Mouse (Mus musculus) urinary bladder, adult 18-20 months (tissue): Measurements from ENCODE around the gene Nfya.

Experiments used
- DNase-seq, 2 experiments: peaks; one replicate each; pipeline ENCODE4 v3.0.0; 2022; ENCODE audit warnings: low spot score in 2 of 2, mixed read lengths in 2 of 2

Nfya gene

DNA sequence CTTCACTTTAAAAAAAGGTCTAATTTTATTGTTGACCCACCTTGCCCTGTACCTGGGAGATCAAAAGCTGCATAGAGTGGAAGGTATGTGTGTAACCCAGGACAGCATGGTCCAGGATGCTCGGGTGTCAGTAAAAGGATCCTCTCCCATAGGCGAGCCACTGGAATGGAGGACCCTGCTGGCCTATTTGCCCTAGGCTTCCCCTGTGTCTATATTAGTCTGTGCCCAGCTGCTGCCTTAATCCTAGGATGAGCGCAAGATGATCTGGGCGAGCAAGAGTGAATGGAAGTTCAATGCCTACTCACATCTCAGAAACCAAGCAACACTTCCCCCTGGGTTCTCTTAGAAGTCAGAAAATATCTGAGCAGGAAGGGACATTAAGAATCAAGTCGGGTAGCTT, 21.3 kb upstream of the Nfya start:
- DNase-seq, result no peak

DNA sequence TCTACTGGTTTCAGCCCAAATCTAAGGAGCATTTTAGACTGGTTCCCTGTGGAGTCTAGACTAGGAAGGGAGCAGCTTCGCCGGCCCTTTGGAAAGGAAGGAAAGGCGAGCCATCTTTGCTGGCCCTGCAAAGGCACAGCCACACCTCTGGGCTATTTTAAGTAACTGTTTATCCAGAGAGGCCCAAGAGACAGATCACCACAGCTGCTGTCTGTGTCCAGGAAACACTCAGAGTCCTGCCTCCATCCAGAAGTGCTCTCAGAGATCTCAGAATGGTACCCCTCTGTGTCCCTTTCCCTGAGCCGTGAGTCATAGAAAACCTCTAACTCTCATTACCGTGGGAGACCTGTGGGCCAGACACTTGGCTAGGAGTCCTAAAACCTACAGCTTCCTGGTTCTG, 20.7 kb upstream of the Nfya start:
- no peak for DNase-seq

DNA sequence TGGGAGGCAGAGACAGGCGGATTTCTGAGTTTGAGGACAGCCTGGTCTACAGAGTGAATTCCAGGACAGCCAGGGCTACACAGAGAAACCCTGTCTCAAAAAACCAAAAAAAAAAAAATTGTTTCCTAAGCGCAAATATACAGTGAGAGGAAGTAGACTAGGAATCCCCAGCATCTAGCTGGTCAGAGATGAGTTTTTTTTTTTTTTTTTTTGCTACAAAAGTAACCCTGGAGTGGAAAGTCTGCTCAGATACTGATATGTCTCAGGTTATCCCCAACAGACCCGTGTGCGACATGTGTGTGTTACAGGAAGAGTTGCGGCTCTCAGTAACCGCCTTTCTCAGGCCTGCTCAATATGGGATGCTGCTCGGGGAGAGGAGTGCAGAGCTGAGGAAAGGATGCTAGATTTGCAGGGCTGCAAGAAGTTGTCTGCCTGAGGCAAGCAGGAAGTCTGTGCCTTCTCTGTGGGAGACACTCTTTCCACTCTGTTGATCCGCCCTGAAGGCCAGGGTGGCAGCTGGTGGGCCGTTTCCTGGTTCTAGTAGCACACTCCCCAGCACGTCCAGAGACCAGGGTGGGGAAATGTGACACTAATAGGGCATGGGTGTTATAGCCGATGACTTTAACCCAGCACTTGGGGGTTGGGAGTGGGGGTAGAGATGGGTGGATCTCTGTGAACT, 18.3 kb upstream of the Nfya start:
- DNase-seq, result no peak

DNA sequence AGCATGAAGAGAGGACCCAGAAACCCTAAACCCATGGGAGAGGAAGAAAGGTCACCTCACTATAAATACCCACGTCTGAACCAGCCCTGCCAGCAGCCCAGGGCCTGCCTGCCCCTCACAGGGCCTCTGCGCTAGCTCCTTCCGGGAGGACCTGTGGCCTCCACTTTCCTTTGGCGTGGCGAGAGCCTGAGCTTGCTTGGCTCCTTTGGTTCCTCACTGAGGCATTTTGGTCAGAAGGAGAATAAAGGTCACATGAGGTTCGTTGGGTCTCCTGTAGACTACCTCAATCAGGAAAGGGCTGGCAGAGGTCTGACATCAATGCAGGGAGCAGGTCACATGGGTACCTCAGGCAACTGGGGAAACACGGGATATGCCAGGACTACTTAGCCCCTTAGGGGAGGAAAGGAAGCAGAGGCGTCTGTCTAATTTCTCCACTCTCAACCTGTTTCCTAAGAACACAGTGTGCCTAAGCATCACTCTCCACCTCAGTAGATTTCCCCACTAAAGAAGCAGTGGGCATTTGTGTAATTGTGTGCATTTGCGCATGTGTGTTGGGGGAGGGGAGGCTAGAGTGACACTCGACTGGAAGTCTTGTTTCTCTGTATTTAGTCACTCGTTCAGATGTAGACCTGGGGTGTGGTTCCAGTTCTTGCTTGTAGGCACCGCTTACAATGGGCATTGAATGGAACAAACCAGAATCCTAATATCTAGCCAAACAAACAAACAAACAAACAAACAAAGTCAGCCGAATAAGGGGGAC, 17.5 kb upstream of the Nfya start:
- DNase-seq, result no peak

DNA sequence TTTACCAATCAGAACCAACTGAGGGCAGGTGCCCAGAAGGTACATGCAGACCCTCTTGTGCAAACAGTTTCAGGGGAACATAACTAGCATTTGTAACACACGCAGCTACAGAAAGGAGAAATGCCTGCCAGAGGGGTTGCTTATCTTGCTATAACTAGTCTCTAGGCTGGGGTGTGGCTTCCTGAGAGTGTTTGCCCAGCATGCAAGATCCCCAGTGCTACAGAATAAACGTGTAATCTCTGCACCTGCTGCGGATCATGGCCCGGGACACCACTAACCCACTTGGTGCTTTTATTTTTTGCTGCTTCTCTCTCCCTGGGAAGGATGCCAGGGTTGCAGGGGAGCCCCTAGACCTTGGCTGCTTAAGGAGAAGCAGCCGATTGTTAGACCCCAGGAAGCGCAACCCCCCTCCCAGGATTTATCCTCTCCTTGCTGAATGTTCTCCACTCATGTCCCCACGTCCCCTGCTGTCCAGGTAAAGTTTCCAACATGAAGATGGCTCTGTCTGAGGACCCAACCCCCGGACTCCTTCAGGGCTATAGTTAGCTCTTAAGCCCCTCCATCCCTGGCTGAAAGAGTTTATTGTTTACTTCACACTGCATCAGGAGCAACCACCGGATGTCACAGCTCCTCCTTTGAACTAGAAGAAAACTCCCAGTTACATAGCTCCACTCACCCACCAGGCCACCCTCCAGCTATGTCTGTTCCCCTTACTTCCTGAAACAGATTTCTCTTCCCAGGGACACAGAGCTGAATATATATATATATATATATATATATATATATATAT, 16.3 kb upstream of the Nfya start:
- no peak for DNase-seq

DNA sequence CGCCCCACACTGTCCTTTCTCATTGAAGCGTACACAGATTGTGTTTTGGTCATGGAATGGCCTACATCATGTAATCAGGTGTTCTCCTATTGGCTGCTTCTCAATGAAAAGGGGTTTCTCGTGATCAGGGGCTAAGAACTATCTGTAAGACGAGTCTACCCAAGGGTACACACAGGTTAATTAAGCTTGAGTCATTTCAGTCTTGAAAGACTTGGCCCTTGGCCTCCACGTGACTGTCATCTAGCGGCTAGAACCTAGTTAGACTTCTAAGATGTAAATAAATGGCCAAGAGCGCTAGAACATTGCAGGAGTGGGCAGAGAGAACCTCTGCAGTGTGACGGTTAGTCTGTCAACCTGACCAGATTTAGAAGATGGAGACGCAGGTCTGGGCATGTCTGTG, 14.5 kb upstream of the Nfya start:
- no peak for DNase-seq

DNA sequence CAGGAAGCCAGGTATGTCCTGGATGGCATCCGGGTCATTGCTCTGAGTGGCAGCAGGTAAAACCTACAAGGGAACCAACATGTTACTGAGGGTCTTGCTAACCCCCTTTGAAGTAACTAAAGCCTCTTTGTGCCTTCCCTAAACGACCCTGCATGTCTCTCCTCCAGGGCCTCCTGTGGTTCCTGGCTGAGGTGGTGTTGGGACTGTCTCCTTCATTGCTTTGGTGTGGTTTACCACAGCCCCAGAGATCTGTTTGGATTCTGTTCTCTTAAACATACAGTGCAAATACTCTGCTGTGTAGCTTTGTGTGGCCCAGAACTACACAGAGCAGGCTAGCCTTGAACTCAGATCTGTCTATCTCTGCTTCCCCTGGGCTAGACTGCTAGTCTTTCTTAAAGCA, 9.9 kb upstream of the Nfya start:
- no peak for DNase-seq

DNA sequence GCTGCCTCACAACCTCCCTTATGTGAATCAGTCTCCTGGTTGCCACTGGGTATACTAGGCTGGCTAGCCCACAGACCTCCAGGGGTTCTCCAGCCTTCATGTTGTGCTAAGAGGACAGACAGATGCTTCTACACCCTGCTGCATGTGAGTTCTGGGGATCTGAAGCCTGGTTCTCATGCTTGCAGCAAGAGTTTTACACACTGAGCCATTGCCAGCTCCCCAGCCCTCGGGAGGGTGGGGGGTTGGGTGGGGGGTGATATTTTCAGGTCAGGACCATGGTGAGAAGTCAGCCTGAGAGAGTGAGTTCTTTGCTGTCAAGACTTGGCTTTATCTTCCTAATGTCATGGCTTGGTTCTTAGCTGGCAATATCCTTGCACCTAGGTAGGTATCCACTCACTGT, 9.1 kb upstream of the Nfya start:
- no peak for DNase-seq

DNA sequence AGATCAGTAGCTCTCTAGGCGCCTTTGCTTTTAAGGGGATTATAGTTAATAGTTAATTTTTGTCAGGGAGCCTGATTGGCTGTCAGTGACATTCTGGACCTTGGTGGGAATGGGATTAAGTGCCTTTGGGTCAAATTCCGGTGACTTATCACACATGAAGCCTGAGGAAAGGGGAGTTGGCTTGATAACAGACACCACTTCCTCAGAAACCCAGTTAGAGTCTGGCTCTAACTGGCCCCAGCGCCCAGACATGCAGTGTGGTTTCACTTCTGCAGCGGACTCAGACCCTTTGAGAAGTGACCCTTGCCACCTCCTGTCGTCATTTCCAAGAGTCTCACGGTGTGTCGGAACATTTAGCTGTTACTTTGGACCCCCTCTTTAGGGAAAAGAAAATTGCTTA, 8.5 kb upstream of the Nfya start:
- DNase-seq, result no peak

DNA sequence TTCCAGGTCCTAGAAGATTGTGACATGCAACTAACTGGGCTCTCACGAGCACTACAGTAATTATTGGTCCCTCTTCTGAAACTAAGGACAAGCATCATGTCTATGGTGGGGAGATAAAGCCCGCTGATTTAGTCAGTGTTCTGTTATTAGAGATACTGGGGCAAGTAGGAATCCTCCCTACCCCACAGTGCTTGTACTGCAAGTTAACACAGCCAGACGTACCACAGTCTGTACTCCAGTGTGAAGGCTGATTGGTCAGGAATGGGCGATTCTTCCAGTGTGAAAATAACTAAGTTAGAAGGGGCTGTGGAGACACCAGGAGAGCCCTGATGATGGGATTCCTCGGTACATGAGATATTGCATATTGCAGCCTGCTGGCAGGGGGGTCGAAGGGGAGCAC, 7.8 kb upstream of the Nfya start:
- no peak for DNase-seq

DNA sequence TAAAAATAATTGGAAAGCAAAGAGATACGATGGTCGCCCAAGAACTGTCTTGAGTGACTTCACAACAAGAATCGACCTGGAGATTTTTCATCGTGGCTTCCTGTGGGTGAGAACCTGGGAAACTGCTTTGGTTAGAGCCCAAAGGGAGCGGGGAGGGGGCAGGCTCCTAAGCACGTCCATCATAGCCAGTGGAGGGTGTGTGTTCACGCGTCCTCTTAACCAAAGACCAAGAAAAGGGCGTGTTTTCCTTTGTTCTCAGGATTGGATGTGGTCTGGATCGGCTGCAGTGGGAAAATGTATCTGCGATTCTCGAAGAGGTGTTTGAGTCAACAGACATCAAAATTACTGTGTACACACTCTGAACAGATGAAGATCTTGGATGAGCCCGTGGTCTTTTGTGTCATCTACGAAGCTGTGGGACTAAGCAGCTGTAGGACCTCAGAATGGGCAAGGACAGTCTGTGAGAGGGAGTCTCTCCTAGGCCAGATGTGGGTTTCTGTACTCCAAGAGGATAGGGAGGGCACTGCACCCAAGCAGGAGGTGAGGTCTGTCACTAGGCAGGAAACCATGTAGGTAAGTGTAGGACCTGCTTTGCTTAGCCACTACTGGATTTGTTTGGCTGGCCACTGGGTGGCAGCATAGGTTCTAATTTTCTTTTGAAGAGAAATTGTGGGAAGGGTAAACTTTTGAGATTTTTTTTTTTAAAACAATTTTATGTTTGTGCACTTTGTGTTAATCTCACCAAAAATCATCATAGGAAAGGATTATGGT, 6.9 kb upstream of the Nfya start:
- peak in 1 of 2 experiments; percentile 33 for DNase-seq

DNA sequence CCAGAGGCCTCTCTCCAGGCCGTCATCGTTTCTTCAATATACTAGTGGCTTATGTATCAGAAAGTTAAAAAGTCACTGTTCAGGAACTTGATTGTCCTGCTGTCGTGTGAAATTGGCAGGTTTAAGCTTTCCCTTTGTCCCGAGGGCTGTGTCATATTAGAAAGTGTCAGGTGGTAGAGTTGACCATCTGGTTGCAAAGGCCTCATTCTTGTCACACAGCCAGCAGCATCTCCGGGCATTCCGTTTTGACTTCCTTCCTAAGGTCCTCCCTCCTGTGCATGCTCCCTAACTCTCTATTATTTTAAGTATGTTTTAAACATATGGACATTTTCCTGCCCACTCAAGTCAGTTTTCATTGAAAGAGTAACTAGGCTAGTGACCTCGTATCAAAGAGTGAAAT, 6.3 kb upstream of the Nfya start:
- DNase-seq, result no peak

DNA sequence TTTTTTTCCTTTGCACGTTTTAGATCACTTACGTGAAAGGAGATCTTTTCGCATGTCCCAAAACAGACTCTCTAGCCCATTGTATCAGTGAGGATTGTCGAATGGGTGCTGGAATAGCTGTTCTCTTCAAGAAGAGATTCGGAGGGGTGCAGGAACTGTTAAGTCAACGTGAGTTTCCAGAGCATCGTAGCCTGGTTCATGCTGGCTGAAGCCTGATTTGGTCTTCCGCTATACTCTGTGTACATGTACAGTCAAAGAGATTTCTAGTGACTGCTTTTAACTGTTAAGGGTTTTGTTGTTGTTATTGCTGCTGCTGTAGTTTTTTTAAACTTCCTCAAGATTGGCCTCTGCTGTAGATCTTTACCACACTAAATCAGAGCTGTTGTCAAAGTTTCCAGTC, 1.5 kb upstream of the Nfya start:
- no peak for DNase-seq

DNA sequence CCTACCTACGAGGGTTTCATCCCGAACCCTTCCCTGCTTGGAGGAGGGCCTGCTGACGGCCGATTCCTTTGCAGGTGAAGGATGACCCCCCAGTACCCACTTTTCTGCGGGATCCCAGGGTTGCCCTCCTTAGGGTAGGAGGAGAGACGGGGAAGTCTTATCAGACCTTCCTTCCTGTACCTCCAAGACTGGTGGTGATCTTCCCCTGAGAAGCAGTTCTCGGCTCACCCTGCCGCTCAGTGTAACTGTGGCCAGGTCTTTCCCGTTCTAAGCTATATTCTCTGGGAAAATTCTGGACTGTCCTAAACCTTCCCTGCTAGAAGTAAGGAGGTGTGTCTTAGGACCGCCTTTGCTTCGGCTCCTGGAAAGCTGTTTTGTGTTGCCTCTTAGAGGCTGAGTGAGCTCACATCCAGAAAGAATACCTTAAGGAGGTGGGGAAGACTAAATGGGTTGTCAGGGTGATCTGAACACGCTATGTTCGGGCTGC, 636 bp upstream of the Nfya start:
- DNase-seq, result no peak

DNA sequence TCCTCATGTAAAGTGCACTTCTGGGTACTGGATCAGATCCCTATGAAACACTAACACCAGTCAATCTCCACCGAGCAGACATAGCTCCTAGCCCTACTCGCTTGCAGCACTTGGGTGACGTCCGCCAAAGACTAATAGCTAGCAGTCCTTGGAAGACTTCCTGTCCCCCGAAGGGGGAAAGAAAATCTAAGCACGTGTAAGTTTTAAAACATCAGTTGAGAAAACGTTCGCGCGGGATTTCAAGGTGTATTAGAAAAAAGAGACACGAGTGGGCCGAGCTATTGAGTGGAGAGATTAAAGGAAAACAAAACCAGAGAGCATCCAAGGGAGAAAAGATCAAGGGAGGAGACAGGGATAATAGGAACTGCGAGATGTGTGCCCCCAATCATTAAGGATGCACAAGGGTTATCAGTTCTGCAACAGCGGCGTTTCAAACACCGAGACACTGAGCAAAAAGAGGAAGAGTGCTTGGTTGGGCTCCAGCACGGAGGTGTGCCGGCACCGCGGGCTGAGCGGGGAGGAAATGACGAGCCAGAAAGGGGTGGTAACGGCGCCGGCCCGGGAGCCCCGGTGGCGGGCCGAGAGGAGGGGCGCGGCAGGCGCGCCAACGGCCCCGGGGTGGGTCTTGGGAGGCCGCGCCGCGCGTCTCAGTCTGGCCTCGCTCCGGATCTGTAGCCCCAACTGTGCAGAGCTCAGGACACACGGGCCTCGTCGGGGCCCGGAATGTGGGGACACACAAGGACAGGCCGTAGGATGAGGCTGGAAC, 997 bp downstream of the Nfya start:
- peak; percentile 50 to 52 for DNase-seq

DNA sequence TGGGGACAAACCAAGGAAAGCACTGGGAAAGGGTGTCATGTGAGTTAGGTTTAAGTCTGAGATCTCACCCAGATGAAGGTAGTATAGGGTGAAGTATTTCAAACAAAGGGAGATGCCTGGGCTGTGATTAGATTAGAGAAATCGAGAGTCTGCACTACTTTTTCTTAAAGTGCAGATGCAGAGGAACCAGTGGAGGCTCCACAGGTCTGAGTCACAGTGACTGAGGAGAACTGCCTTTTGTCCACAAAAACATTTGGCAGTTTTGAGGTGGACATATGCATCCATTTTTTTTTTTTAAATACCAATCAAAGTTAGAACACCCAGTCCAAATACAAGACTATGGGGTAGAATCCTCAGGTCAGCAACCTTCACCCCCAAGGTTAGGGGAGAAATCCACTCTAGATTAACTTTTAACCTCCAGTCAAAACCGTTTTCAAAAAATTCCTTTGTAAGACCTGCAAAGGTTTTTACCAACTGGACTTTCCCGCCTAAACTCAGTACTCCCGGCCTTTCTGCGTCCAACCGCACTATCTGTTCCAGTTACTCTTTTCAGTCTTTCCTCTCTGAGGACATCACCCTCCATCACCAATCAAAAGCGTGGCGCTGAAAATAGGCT, 1.7 kb downstream of the Nfya start:
- no peak for DNase-seq

DNA sequence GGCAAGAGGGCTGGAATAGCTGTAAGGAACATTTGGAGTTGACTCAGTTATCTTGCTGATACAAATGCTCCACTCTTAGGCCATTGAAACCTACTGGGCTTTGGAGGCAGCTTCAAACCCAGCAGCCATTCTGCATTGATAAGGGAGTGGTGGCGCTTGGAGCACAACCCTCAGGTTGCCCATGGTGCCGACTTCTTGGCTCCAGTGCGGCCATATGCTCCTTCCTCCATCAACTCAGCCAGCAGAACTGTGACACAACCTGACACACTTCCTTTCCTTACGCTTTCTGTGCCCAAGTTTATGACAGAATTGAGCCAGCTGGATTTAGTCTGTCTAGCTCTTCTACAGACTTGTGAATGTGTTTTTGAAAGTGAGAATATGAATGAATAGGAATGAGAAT, 2.6 kb downstream of the Nfya start:
- no peak for DNase-seq

DNA sequence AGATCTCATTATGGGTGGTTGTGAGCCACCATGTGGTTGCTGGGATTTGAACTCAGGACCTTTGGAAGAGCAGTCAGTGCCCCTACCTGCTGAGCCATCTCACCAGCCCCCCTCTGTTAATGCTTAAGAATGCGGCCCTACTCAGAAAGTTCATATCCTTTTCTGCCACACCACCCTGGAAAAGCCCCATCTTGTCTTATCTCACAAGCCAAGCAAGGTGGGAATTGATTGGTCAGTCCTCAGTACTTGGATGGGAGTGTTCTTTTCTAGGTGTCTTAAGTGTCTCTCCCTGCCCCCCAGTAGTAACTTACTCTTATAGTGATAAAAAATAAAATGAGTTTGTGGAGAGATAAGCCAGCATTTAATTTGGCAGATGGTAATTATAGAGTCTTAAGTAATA, 5.0 kb downstream of the Nfya start:
- no peak for DNase-seq

DNA sequence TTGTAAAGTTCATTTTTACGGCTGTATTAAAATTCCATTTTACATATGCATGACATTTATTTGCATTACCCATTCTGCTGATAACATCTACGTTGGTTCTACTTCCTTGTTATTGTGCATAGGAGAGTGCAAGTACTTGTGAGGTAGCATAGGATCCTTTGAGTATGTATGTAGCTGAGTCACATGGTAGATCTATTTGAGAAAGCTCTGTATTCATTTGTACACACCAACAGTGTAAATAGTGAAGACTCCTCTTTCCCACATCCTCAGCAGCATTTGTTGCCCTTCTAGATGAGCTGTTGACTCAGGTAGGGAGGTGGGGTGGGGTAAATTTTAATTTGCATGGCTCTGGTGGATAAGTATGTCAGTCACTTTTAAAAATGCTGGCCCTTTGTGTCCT, 5.9 kb downstream of the Nfya start:
- no peak for DNase-seq

DNA sequence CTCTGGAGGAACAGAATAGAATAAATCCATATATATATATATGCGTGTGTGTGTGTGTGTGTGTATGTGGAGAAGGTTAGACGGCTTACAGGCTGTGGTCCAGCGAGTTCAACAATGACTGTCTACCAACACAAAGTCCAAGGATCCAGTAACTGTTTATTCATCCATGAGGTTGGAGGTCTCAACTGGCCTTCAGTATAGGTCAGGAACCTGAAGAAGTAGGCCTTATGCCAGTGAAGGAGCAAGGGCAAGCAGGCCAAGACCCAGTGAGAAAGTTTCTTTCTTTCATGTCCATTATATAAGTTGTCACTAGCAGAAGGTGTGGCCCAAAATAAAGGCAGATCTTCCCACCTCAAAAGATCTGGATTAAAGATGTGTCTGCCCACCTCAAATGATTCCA, 7.0 kb downstream of the Nfya start:
- DNase-seq, result no peak

DNA sequence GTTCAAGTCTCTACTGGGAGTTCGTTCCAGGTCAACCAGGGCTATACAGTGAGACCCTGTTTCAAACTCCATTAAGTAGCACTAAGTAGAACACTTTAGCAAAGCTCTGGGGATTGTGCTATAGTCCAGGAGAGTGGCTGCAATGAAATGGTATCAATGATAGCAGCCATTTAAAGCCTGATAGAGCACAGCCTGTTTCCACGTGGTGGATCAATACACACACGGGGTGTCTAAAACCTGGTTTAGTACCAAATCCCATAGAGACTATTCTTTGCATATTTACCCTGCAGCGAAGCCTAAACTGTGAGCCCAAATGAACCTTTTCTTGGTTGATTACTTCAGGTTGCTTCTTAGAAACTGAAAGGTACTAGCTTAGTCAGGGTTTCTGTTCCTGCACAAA, 8.0 kb downstream of the Nfya start:
- DNase-seq, result no peak
